Mouse (Mus musculus): ENCODE results near the gene Ocel1.

GRCm38 (mm10) chr8:71394481-71394880 lies 23.4 kb downstream of the Ocel1 start:
- TF ChIP-seq EP300 (IDR thresholded peaks at IDR 0.05; ENCODE audit: insufficient read depth, low read depth, low read length) (no peak), POLR2A (IDR thresholded peaks at IDR 0.05; ENCODE audit: insufficient read depth, low read length) (no peak), CTCF (IDR thresholded peaks at IDR 0.05; ENCODE audit: low read depth, low read length) (no peak)

All from ES-Bruce4 (cell line).